Mouse (Mus musculus): Measurements from ENCODE around the gene Slit3. TPM values are rescaled to one million over a fixed set of nuclear protein-coding genes. Genes with fewer than 3 reads are reported as not detected.
A peak's percentile ranks its signal among the peaks of the same experiment; 100 is the strongest.

Slit3 gene
- total RNA-seq, 2 experiments from 2014 or later, result 9.5 to 13.2 TPM

GRCm38 (mm10) chr11:35697476-35697875 lies 576.5 kb downstream of the Slit3 start:
- DNase-seq, result no peak

- DNase-seq, result no peak
These were observed 577.9 kb downstream of the Slit3 start for GRCm38 (mm10) chr11:35698901-35699300.

- no peak for DNase-seq
These were observed 582.4 kb downstream of the Slit3 start for GRCm38 (mm10) chr11:35703471-35703870.

GRCm38 (mm10) chr11:35704381-35704780 lies 583.4 kb downstream of the Slit3 start:
- no peak for DNase-seq

- no peak for DNase-seq
These were observed 583.9 kb downstream of the Slit3 start for GRCm38 (mm10) chr11:35704927-35705326.

- DNase-seq, result no peak
These were observed 586.4 kb downstream of the Slit3 start for GRCm38 (mm10) chr11:35707431-35707830.

GRCm38 (mm10) chr11:35711314-35711713 lies 590.3 kb downstream of the Slit3 start:
- DNase-seq, result no peak

GRCm38 (mm10) chr11:35718881-35719280 lies 597.9 kb downstream of the Slit3 start:
- DNase-seq, result no peak

- no peak for DNase-seq
These were observed 602.9 kb downstream of the Slit3 start for GRCm38 (mm10) chr11:35723876-35724275.

- no peak for DNase-seq
These were observed 605.4 kb downstream of the Slit3 start for GRCm38 (mm10) chr11:35726341-35726846.

GRCm38 (mm10) chr11:35728200-35728599 lies 607.2 kb downstream of the Slit3 start:
- DNase-seq, result no peak

GRCm38 (mm10) chr11:35729186-35729585 lies 608.2 kb downstream of the Slit3 start:
- DNase-seq, result no peak

- no peak for DNase-seq
These were observed 611.3 kb downstream of the Slit3 start for GRCm38 (mm10) chr11:35732366-35732765.

- DNase-seq, result no peak
These were observed 615.8 kb downstream of the Slit3 start for GRCm38 (mm10) chr11:35736817-35737216.

GRCm38 (mm10) chr11:35737262-35737661 lies 616.2 kb downstream of the Slit3 start:
- DNase-seq, result no peak

GRCm38 (mm10) chr11:35738102-35738501 lies 617.1 kb downstream of the Slit3 start:
- DNase-seq, result no peak

GRCm38 (mm10) chr11:35743586-35743985 lies 622.6 kb downstream of the Slit3 start:
- DNase-seq, result no peak

GRCm38 (mm10) chr11:35744571-35744970 lies 623.5 kb downstream of the Slit3 start:
- DNase-seq, result no peak

GRCm38 (mm10) chr11:35750578-35750977 lies 629.6 kb downstream of the Slit3 start:
- peak; percentile 80 for DNase-seq

- DNase-seq, result no peak
These were observed 633.9 kb downstream of the Slit3 start for GRCm38 (mm10) chr11:35754906-35755418.

- DNase-seq, result no peak
These were observed 634.5 kb downstream of the Slit3 start for GRCm38 (mm10) chr11:35755546-35755945.

GRCm38 (mm10) chr11:35756411-35757303 lies 635.6 kb downstream of the Slit3 start:
- no peak for DNase-seq
